Mouse (Mus musculus): ENCODE data around the gene Cox18. TPM values are rescaled to one million over a fixed set of nuclear protein-coding genes. Genes with fewer than 3 reads are reported as not detected.

The Cox18 gene
- total RNA-seq, 2 experiments from 2014 or later: 26.8 to 29.4 TPM

DNA sequence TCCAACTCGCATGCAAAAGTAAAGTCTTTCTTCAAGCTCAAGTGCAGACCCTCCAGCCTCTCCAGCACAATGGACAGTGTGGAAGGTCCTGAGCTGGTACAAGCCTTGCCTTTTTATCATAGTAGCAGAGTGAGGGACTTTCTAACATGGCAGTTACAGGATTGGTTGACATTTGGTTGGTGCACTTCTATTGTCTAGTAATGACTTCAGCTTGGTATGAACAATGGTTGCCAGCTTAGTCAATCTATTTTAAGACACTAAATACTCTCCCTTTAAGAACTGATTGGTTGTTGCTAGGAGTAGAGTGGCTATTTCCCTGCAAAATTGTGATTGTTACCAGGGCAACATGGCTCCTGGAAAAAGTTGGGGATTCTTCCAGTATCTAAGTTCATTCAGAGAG, 45.7 kb downstream of the Cox18 start:
- DNase-seq (ENCODE audit: low spot score in 2 of 2): no peak

Other genes starting within 250 kb of the Cox18 start
- 100 to 1,000 TPM; 106 to 109 TPM for gene Ankrd17, start 142.6 kb upstream of the Cox18 start, total RNA-seq (2021)
- 1 to 10 TPM; 1.5 to 2.4 TPM for gene Gm9958, start 143.2 kb upstream of the Cox18 start, total RNA-seq (2021)
- not detected for gene Alb, start 236.9 kb upstream of the Cox18 start, total RNA-seq (2021)

Measured in layer of hippocampus, postnatal 10 days (tissue).